Mouse (Mus musculus) adrenal gland, postnatal 4 days (tissue): ENCODE measurements around the gene Slc10a3. TPM values are rescaled to one million over a fixed set of nuclear protein-coding genes. Genes with fewer than 3 reads are reported as not detected.
"Not testable (repeated sequence)": the region's sequence is repeated elsewhere in the genome, so short reads cannot be mapped to it uniquely, and the experiment has no call there.

Source experiments
- DNase-seq, 2 experiments: peaks; one replicate each; pipeline ENCODE4 v3.0.0; 2021 to 2022; ENCODE audit warnings: low spot score in 2 of 2, mixed read lengths in 2 of 2
- long read RNA-seq, 2 experiments: library from polyadenylated mRNA; stranded (forward); transcript quantifications; one replicate each; pipeline ENCODE4 v2.0.0; 2021
- total RNA-seq, 2 experiments: library from RNA; stranded (reverse); gene quantifications; 2 replicates each; pipeline ENCODE4 v1.2.3; 2021

Slc10a3 gene
- total RNA-seq: 10 to 100 TPM; 13.7 to 17.5 TPM
- long read RNA-seq, experiment 1, transcript Slc10a3-202 (2 exons, 1,910 nt): minor isoform, 5 of 18 reads
- long read RNA-seq, experiment 1, transcript Slc10a3-201 (3 exons, 2,023 nt): major isoform, 11 of 18 reads
- long read RNA-seq, experiment 1, partial matches to known transcripts: 0 of 18 reads
- long read RNA-seq, experiment 1, other reads (novel, unspliced or antisense): 2 of 18 reads
- long read RNA-seq, experiment 2, transcript Slc10a3-201 (3 exons, 2,023 nt): major isoform, 24 of 28 reads
- long read RNA-seq, experiment 2, partial matches to known transcripts: 2 of 28 reads
- long read RNA-seq, experiment 2, other reads (novel, unspliced or antisense): 0 of 28 reads

GRCm38 (mm10) chrX:74372888-74373549 lies at the start of gene Slc10a3, which contains the start of gene Ubl4a:
TSS of gene Slc10a3 (minus strand) at chrX:74373349.
TSS of gene Ubl4a (minus strand) at chrX:74373218.
- DNase-seq: peak; percentile 35 to 61

DNA sequence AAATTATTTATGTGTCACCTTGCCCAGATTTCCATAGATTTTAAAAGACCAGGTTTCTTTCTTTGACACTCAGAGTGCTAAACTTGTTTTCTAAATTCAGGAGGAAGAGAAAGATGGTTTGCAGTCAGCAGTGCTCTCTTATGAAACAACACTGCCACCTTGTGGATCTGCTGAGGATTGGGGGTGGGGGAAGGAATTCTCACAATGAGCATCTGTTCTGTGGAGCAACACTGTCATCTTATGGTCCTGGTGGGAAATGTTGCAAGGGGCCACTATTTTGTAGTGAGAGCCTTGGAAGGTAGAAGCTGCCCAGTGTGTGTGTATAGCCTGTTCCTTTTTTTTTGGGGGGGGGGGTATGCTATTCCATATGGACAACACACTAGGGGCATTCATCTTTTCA lies 40.2 kb upstream of the Slc10a3 start:
- peak in 1 of 2 experiments; percentile 36 for DNase-seq

DNA sequence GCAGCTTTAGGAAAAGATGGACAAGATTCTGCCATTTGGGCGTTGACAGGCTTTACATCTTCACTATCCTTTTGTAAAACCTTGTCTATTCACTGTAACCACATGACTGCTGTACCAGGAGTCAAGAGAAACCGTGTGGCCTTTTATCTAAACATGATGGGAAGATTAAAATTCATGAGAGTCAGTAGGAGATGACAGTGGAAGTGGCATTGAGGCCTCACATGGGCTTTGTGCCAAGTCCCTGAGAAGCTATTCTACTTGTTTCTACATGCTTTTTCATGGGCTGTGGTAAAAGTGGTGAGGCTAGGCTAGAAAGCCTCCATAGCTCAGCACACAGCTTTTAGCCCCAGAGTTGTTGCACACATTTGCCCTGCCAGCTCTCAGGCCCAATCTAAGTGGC lies 35.2 kb upstream of the Slc10a3 start:
- no peak for DNase-seq

DNA sequence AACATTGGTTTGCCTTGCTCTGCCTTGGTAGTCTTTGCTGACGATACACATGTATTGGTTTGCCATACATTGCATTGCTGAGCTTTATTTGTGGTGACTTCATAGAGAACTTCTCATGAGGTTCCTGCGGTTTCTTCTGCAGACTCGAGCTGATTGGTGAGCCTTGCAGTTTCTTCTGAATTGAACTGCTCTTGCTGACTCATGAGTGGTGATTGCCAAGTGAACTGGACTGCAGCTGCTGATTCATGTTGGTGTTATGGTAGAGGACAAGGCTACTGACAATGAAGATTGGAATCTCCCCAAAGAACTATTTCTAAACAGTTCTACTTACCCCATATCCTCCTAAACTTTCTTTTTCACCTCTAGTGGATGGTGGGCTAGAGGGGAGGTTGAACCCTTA lies 27.0 kb upstream of the Slc10a3 start:
- DNase-seq: no peak

- DNase-seq: peak; percentile 39 to 57
Measured at GRCm38 (mm10) chrX:74392535-74393443, 19.6 kb upstream of the Slc10a3 start, which contains the start of the genes Fam3a and Ikbkg. TSS of gene Fam3a (minus strand) at chrX:74393272. TSS of gene Ikbkg (plus strand) at chrX:74393290.

DNA sequence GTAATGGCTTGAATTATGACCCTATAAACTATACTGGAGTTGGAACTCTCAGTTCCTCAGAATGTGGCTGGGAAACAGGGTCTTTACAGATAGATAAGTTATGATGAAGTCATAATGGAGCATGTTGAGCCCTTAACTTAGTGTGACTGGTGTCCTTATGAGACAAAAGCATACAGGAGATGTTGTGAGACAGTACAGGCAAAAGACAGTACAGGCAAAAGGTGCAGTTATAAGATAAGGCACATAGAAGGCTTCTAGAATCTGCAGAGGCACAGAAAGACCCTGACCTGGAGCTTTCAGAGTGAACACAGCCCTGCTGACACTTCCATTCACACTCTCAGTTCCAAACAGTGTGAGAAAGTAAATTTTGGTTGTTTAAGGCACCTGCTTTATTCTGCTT lies 15.0 kb upstream of the Slc10a3 start:
- no peak for DNase-seq

GRCm38 (mm10) chrX:74384451-74384850 lies 11.3 kb upstream of the Slc10a3 start:
- DNase-seq: no peak

- peak; percentile 37 to 39 for DNase-seq
Measured at GRCm38 (mm10) chrX:74368209-74368909, 4.8 kb downstream of the Slc10a3 start.

GRCm38 (mm10) chrX:74367512-74367911 lies 5.6 kb downstream of the Slc10a3 start:
- DNase-seq: no peak

GRCm38 (mm10) chrX:74359171-74359570 lies 14.0 kb downstream of the Slc10a3 start:
- no peak for DNase-seq

DNA sequence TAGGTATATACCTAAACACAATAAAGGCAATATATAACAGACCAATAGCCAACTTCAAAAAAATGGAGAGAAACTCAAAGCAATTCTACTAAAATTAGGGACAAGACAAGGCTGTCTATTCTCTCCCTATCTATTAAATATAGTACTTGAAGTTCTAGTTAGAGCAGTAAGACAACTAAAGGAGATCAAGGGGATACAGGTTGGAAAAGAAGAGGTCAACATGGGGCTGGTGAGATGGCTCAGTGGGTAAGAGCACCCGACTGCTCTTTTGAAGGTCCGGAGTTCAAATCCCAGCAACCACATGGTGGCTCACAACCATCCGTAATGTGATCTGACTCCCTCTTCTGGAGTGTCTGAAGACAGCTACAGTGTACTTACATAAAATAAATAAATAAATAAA lies 16.1 kb downstream of the Slc10a3 start:
- DNase-seq: not testable (repeated sequence)

GRCm38 (mm10) chrX:74353467-74353770 lies 19.7 kb downstream of the Slc10a3 start, which contains the start of gene Lage3:
TSS of gene Lage3 (minus strand) at chrX:74353618.
- peak; percentile 35 to 46 for DNase-seq

- no peak for DNase-seq
Measured at GRCm38 (mm10) chrX:74352645-74353466, 20.3 kb downstream of the Slc10a3 start.

DNA sequence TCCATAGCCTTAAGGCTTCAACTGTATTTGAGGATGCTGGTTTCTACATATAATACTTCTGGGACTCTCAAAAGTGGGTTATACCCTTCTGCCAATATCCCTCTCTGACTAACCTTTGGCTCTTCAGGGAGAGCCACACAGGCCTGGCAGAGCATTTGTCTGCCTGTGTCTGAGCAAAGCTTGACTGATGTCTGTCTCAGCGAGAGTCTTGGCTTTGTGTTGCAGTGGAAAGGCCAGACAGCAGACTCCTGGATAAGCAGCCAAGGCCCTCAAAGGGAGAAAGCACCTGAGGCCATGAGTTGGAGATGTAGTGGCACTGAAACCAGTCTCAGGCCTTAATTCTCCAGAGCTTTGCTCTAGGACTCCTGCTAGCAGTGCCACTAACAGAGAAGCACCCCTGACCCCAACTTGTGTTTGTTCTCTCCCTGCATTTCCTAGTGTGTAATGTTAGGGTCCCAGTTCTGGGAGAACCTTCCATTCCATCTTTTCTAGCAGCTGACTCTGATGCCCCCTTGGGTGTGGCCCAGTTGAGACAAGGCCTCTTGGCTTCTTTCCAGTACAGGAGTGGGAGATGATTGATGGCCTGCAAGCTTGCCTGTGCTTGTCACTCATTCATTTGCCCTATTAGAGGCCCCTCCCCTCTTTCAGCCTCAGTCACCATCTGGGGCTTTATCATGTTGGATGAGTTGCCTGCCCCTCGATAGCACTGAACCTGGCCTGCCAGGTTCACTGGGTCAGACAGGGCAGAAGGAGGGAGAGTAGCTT lies 42.8 kb downstream of the Slc10a3 start:
- DNase-seq: no peak

DNA sequence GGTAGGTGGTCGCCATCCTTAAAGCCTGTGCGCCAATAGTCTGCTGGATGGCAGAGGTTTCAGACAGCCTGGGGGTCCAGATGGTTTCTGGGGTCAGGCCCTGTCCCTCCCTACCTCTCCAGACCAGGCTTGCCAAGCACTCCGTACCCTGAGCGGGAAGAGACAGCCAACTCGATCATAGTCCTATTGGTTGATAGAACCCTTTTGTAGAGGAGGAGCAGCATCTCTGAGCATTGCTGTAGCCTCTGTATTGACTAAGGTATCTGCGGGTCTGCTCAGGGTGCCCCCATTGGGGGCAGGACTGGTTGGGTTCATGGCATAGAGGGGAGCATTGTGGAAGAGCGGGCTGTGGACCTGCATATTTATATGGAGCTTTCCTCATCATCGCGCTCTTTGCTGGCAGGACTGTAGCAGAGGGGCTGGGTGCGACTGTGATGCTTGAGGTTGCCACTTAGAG lies 43.9 kb downstream of the Slc10a3 start:
- DNase-seq: no peak

- DNase-seq: peak; percentile 31 to 48
Measured at GRCm38 (mm10) chrX:74328725-74329161, 44.4 kb downstream of the Slc10a3 start, which contains the start of gene Plxna3. TSS of gene Plxna3 (plus strand) at chrX:74329066.
